Mouse (Mus musculus) spleen, adult 18-20 months (tissue): ENCODE results near the gene Slc35e4.
"Not testable (repeated sequence)": the region's sequence is repeated elsewhere in the genome, so short reads cannot be mapped to it uniquely, and the experiment has no call there.

ENCODE experiments used
- DNase-seq, 2 experiments: peaks; one replicate each; pipeline ENCODE4 v3.0.0; 2022; ENCODE audit warnings: mixed read lengths in 2 of 2

The Slc35e4 gene

GRCm38 (mm10) chr11:3913316-3914108, 952 bp downstream of the Slc35e4 start:
- DNase-seq = peak; percentile 79 to 88

- DNase-seq = peak in 1 of 2 experiments; percentile 23
These were observed 1.6 kb downstream of the Slc35e4 start for GRCm38 (mm10) chr11:3912875-3913271.

DNA sequence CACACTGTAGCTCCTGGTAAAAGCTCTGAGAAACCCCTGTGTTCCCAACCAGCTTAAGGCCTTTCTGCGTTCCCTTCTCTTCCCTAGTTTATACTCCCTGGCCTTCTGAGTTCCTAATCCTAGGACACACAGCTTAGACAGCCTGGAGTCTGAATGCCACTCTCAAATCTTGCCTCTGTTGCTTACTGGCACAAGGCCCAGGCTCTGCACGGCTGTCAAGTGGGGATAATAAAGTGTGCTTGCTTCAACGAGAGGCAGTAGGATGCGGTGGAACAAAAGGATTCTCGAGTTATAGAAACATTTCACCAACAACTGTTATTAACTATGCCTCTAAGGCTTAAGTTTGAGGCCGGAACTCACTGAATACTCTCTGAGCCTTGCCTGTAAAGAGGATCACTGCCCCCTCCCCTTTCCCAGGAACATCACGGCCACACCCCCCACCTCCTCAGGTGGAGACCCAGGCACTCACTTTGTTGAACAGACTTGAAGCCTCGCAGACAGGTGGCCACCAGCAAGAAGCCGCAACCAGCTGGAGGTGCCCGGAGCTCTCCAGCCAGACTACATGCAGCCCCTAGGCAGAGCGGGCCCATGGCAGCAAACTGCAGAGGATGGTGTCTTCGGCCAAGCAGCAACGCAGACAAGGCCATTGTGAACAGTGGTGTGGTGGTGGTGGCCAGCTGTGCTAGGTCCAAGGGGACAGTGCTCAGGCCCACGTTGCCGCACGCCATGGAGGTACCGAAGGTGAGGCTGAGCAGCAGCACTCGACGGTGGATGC, 2.2 kb downstream of the Slc35e4 start:
- DNase-seq = no peak

- not testable (repeated sequence) for DNase-seq
These were observed 3.0 kb downstream of the Slc35e4 start for GRCm38 (mm10) chr11:3911440-3911839.

DNA sequence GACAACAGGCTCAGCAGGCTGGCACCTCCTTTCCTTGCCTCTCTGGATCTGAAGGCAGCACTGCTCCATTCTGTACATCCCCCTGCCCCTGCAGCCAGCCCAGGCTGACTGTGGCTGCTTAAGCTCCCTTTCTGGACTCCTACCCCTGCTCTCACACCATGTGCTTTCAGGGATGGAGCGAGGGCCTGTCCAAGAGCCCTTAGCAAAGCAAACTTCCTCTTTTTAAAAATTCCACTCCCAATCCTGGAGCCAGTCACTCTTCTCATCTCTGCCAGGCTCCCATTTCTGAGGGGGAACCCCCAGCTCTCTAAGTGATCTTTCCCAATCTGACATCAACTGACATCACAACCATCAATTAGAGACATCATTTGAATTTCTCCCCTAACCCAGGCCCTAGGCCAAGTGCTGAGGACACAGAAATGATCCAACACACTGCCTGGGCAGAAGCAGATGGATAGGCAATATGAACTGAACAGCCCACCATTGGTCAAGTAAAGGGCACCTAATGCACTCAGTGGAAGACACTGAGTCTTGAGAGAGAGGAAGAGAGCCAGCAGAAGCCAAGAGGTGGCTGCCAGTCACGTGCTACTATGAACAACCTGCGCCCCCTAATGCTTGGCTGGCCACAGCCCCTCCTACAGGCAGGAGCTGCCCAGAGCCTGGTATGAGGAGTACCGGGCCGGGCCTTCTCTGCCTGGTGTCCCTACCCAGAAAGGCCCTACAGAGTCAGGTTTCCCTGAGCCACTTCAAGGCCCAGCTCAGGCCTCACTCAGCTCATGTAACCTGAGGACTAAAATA, 3.8 kb downstream of the Slc35e4 start:
- DNase-seq = no peak

GRCm38 (mm10) chr11:3909236-3909635, 5.2 kb downstream of the Slc35e4 start:
- DNase-seq = no peak

- DNase-seq = no peak
These were observed 9.0 kb downstream of the Slc35e4 start for GRCm38 (mm10) chr11:3905446-3905845.

- no peak for DNase-seq
These were observed 9.8 kb downstream of the Slc35e4 start for GRCm38 (mm10) chr11:3904673-3905072.

GRCm38 (mm10) chr11:3903046-3903445, 11.4 kb downstream of the Slc35e4 start:
- DNase-seq = no peak

DNA sequence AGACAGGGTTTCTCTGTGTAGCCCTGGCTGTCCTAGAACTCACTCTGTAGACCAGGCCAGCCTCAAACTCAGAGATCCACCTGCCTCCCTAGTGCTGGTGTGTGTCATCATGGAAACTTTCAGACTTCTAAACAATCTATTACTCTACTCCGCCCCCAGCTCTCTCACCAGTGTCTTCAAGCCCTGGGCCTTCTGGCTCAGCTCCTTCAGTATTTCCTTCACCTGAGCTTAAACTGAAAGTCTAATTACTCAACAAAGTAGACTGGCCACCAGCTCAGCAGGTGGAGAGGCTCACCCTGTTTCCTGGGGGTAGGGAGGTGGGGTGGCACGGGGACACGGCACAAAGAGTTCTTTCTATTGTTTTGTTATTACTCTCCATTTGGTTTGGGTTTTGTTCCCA, 11.9 kb downstream of the Slc35e4 start:
- no peak for DNase-seq

DNA sequence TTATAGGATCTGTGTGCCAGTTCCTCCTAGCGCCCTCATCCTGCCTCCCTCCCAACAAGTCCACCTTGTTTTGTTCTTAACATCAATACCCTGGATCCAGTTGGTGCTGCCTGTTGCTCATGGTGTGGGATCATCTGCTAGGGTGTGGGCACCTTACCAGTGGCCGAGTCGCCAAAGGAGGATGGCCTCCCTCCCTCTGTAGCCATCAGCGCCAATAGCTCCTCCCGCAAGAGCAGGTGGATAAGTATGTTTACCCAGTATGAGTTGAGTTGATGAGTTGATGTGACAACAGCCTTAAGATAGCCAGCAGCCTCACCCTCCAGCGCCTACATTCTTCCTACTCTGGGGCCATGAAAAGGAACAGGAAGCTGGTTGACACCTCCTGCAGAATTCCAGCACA, 14.2 kb downstream of the Slc35e4 start:
- DNase-seq = no peak

GRCm38 (mm10) chr11:3895933-3896332, 18.5 kb downstream of the Slc35e4 start:
- no peak for DNase-seq

DNA sequence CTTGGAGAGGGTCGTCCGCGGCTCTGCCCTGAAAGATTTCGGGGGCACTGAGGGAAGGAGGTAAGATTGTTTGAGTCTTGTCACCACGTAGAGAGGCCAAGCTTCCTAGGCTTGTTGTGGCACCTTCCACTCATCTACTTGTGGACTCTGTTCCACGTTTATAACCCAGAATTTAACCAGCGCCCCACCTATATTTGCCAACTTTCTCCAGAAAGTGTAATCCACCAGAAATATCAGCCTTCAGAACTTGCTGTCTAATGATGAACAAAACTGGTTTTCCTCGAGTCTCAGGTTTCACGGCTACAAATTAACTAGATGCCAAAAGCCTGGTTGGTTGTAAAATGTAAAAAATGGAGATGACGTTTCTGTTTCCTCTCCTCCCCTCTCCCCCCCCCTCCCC, 19.0 kb downstream of the Slc35e4 start:
- DNase-seq = no peak

- peak; percentile 73 to 81 for DNase-seq
These were observed 19.8 kb downstream of the Slc35e4 start, which contains the start of the genes 4921536K21Rik and Dusp18 for GRCm38 (mm10) chr11:3894406-3895281. 4921536K21Rik (minus strand) TSS chr11:3895098. Dusp18 (plus strand) TSS chr11:3895240.

- DNase-seq = no peak
These were observed 20.5 kb downstream of the Slc35e4 start for GRCm38 (mm10) chr11:3893970-3894369.

GRCm38 (mm10) chr11:3887331-3887730, 27.1 kb downstream of the Slc35e4 start:
- DNase-seq = no peak

DNA sequence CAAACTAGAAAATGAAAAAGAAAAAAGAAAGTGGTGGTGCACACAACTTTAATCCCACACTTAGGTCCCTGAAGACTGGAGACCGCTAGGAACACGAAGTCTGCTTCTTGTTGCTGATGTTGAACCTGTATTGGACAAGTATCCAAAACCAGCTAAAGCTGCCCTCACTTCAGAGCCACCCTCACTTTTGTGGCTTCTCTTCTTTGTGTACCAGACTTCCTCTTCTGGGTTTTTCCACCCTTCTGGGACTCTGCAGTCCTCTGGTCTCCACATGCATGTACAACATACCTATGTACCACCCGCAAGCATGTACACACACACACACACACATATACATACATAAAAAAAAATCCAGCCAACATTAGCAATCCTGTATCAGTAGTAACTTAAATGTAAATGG, 30.8 kb downstream of the Slc35e4 start:
- no peak for DNase-seq

DNA sequence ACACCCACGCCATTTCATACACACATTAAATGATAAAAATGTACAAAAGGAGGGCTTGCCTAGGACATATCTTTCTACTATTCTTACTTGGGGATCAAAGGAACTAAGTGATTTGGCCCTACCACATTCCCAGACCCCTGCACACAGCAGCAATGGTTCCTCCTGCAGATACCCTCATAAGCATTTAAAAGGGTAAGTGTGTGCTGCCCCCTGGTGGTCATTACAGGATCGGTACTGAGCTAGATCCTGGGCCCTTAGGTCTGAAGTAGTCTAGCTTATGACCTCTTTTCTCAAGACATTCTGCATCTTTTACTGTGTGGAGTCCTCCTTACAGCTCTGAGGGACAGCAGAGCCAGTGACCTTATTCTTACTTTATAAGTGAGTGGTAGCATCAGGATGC, 34.6 kb downstream of the Slc35e4 start:
- peak; percentile 17 to 71 for DNase-seq

DNA sequence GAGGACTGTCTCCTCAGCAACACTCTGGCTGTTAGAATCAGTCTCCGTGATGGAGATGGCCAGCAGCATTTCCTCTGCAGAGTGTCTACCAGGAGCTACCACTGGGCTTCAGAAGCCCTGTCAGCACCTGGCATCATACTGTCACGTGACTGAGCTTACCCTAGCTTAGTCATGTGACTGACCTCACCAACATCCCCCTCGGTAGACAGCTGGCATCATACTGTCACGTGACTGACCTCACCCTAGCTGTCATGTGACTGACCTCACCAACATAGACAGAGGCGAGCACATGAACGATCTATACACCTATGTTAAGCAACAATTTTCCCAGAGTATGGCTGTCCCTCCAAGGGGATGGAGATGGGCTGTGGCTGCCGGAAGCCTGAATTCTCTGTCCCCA, 35.8 kb downstream of the Slc35e4 start:
- no peak for DNase-seq

- no peak for DNase-seq
These were observed 38.0 kb downstream of the Slc35e4 start for GRCm38 (mm10) chr11:3876419-3876818.

DNA sequence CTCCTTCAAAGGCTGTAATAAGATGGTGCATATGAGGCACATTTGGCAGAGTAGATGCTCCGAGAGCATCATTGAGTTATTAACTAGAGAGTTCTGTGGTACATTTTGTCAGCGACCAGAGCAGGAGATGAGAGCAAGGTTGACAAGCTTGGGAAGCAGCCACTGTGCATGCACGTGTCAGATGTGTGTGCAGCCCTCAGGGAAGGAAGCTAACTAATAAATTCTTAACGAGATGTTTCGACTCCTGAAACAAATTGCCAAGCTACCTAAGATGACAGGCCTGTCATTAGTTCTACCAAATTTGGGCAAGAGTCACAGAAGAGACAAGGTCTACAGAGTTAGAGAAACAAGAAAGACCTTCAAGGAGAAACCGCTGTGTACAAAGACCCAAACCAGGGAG, 50.1 kb downstream of the Slc35e4 start:
- DNase-seq = no peak
